Mouse (Mus musculus): ENCODE results near the gene Olfr311. TPM values are rescaled to one million over a fixed set of nuclear protein-coding genes. Genes with fewer than 3 reads are reported as not detected.
"Not testable (repeated sequence)": the region's sequence is repeated elsewhere in the genome, so short reads cannot be mapped to it uniquely, and the experiment has no call there.

The Olfr311 gene
- polyA plus RNA-seq, 1 experiment from 2014 or later = not detected

GRCm38 (mm10) chr11:58829764-58830163, 9.3 kb upstream of the Olfr311 start:
- H3K4me3 ChIP-seq (ENCODE audit: low read depth, low read length) = no peak overlapping the region
- 72% methylated on average over 3 of the region's 3 CpGs for WGBS
- no peaks in the 10 kb centered on the region for H3K27me3 ChIP-seq (replicated peaks; ENCODE audit: insufficient read depth, low read length)
- no peak overlapping the region for H3K27ac ChIP-seq (ENCODE audit: low read length)
- H3K4me1 ChIP-seq (ENCODE audit: insufficient read depth, low read depth, low read length) = no peaks in the 10 kb centered on the region
- H3K9me3 ChIP-seq (ENCODE audit: low read length) = no peaks in the 10 kb centered on the region
- TF ChIP-seq CTCF (IDR thresholded peaks at IDR 0.05) = no peak
- TF ChIP-seq EP300 (IDR thresholded peaks at IDR 0.05) = no peak
- DNase-seq (ENCODE audit: low spot score) (no peak), ATAC-seq (no peak)
- no peak overlapping the region for H3K9ac ChIP-seq (replicated peaks; ENCODE audit: low read depth)
- no peak overlapping the region for H3K4me2 ChIP-seq (replicated peaks; ENCODE audit: low read depth, low read length)
- H3K36me3 ChIP-seq (ENCODE audit: insufficient read depth, low read length) = no peaks in the 10 kb centered on the region

- H3K4me2 ChIP-seq (replicated peaks; ENCODE audit: low read depth, low read length); H3K36me3 ChIP-seq (ENCODE audit: insufficient read depth, low read length); DNase-seq (ENCODE audit: low spot score); H3K4me3 ChIP-seq (ENCODE audit: low read depth, low read length); H3K9ac ChIP-seq (replicated peaks; ENCODE audit: low read depth); H3K27ac ChIP-seq (ENCODE audit: low read length); H3K4me1 ChIP-seq (ENCODE audit: insufficient read depth, low read depth, low read length); H3K9me3 ChIP-seq (ENCODE audit: low read length); H3K27me3 ChIP-seq (replicated peaks; ENCODE audit: insufficient read depth, low read length); ATAC-seq: not testable (repeated sequence)
- WGBS = 61% methylated on average over 3 of the region's 3 CpGs
Measured at GRCm38 (mm10) chr11:58832541-58832940, 6.5 kb upstream of the Olfr311 start.

GRCm38 (mm10) chr11:58846919-58847461, 7.9 kb downstream of the Olfr311 start, which contains the start of gene Gm12258:
Gene Gm12258, plus strand, starts transcription at chr11:58847158.
- DNase-seq (ENCODE audit: low spot score) (peak; percentile 97), ATAC-seq (peak; percentile 100)
- peak within 1 kb of the TSS; percentile 69 for H3K9ac ChIP-seq (replicated peaks; ENCODE audit: low read depth)
- H3K9me3 ChIP-seq (ENCODE audit: low read length) = no peaks in the 10 kb centered on the region
- TF ChIP-seq CTCF (IDR thresholded peaks at IDR 0.05) (no peak), EP300 (IDR thresholded peaks at IDR 0.05) (peak; percentile 7; the same call in 1 of the 2 replicates)
- H3K4me3 ChIP-seq (ENCODE audit: low read depth, low read length) = peak within 1 kb of the TSS; percentile 71
- H3K27ac ChIP-seq (ENCODE audit: low read length) = no peak within 1 kb of the TSS; the same call in 1 of the 2 replicates
- H3K4me1 ChIP-seq (ENCODE audit: insufficient read depth, low read depth, low read length) = peaks cover 6% of the 10 kb centered on the region; the same call in 1 of the 2 replicates
- peak within 1 kb of the TSS; percentile 63 for H3K4me2 ChIP-seq (replicated peaks; ENCODE audit: low read depth, low read length)
- H3K27me3 ChIP-seq (replicated peaks; ENCODE audit: insufficient read depth, low read length) = no peaks in the 10 kb centered on the region
- 0 out of 2 replicates have a peak, but pooled peaks cover 11% of the 10 kb centered on the region for H3K36me3 ChIP-seq (ENCODE audit: insufficient read depth, low read length)
- WGBS = 1% methylated on average over 24 of the region's 24 CpGs

- WGBS = 36% methylated on average over 9 of the region's 9 CpGs
- no peak overlapping the region for H3K27ac ChIP-seq (ENCODE audit: low read length)
- peak overlapping the region; percentile 69 for H3K9ac ChIP-seq (replicated peaks; ENCODE audit: low read depth)
- DNase-seq (ENCODE audit: low spot score) (peak; percentile 18), ATAC-seq (no peak)
- no peaks in the 10 kb centered on the region for H3K27me3 ChIP-seq (replicated peaks; ENCODE audit: insufficient read depth, low read length)
- H3K4me2 ChIP-seq (replicated peaks; ENCODE audit: low read depth, low read length) = peak overlapping the region; percentile 63
- 0 out of 2 replicates have a peak, but pooled peaks cover 11% of the 10 kb centered on the region for H3K36me3 ChIP-seq (ENCODE audit: insufficient read depth, low read length)
- H3K4me3 ChIP-seq (ENCODE audit: low read depth, low read length) = peak overlapping the region; percentile 71
- H3K4me1 ChIP-seq (ENCODE audit: insufficient read depth, low read depth, low read length) = peaks cover 6% of the 10 kb centered on the region; the same call in 1 of the 2 replicates
- no peaks in the 10 kb centered on the region for H3K9me3 ChIP-seq (ENCODE audit: low read length)
- no peak for TF ChIP-seq EP300 (IDR thresholded peaks at IDR 0.05)
- TF ChIP-seq CTCF (IDR thresholded peaks at IDR 0.05) = no peak
Measured at GRCm38 (mm10) chr11:58847636-58848035, 8.6 kb downstream of the Olfr311 start.

- TF ChIP-seq EP300 (IDR thresholded peaks at IDR 0.05) = no peak
- no peak for TF ChIP-seq CTCF (IDR thresholded peaks at IDR 0.05)
- H3K9ac ChIP-seq (replicated peaks; ENCODE audit: low read depth) = no peak overlapping the region
- no peaks in the 10 kb centered on the region for H3K9me3 ChIP-seq (ENCODE audit: low read length)
- DNase-seq (ENCODE audit: low spot score) (peak; percentile 11), ATAC-seq (no peak)
- H3K4me1 ChIP-seq (ENCODE audit: insufficient read depth, low read depth, low read length) = peaks cover 6% of the 10 kb centered on the region; the same call in 1 of the 2 replicates
- H3K27me3 ChIP-seq (replicated peaks; ENCODE audit: insufficient read depth, low read length) = no peaks in the 10 kb centered on the region
- no peak overlapping the region for H3K4me3 ChIP-seq (ENCODE audit: low read depth, low read length)
- WGBS = 57% methylated on average over 2 of the region's 2 CpGs
- no peak overlapping the region for H3K27ac ChIP-seq (ENCODE audit: low read length)
- H3K36me3 ChIP-seq (ENCODE audit: insufficient read depth, low read length) = peaks cover 11% of the 10 kb centered on the region; the same call in 1 of the 2 replicates
- no peak overlapping the region for H3K4me2 ChIP-seq (replicated peaks; ENCODE audit: low read depth, low read length)
Measured at GRCm38 (mm10) chr11:58849731-58850130, 10.7 kb downstream of the Olfr311 start.

GRCm38 (mm10) chr11:58860744-58861143, 21.7 kb downstream of the Olfr311 start:
- Histone ChIP-seq H3K27ac (ENCODE audit: low read length) (no peak overlapping the region), H3K4me2 (replicated peaks; ENCODE audit: low read depth, low read length) (no peak overlapping the region), H3K4me1 (ENCODE audit: insufficient read depth, low read depth, low read length) (no peaks in the 10 kb centered on the region), H3K9me3 (ENCODE audit: low read length) (peaks cover 12% of the 10 kb centered on the region), H3K9ac (replicated peaks; ENCODE audit: low read depth) (no peak overlapping the region), H3K4me3 (ENCODE audit: low read depth, low read length) (no peak overlapping the region), H3K36me3 (ENCODE audit: insufficient read depth, low read length) (peaks cover 51% of the 10 kb centered on the region), H3K27me3 (replicated peaks; ENCODE audit: insufficient read depth, low read length) (no peaks in the 10 kb centered on the region)
- WGBS = 96% methylated on average over 8 of the region's 8 CpGs
- no peak for DNase-seq (ENCODE audit: low spot score)
- TF ChIP-seq EP300 (IDR thresholded peaks at IDR 0.05) (no peak), CTCF (IDR thresholded peaks at IDR 0.05) (no peak)
- ATAC-seq = no peak
